Mouse (Mus musculus) liver, embryonic 13.5 days (tissue): Measurements from ENCODE around the gene Rbp3. TPM values are rescaled to one million over a fixed set of nuclear protein-coding genes. Genes with fewer than 3 reads are reported as not detected.
A peak's percentile ranks its signal among the peaks of the same experiment; 100 is the strongest.

Experiments
- ATAC-seq: fragments of 200-750 bp; cut with Nextera tagmentation; 2 replicates; pipeline ENCODE4 v1.8.0; 2017; ENCODE audit warnings: low read depth, mild to moderate bottlenecking, moderate number of reproducible peaks, moderate library complexity
- DNase-seq: peaks from one replicate; pipeline ENCODE4 v3.0.0; 2022
- H3K27ac ChIP-seq: fragments of 300-500 bp; sonication (generic); 2 replicates; pipeline ENCODE4 v1.5.1; 2015; ENCODE audit warnings: moderate library complexity, mild to moderate bottlenecking, inconsistent platforms
- H3K27me3 ChIP-seq: fragments of 300-500 bp; sonication (generic); 2 replicates; pipeline ENCODE4 v1.6.1; 2015; ENCODE audit warnings: mild to moderate bottlenecking, inconsistent platforms
- H3K36me3 ChIP-seq: fragments of 300-500 bp; sonication (generic); 2 replicates; pipeline ENCODE4 v1.6.1; 2015; ENCODE audit warnings: mild to moderate bottlenecking, inconsistent platforms
- H3K4me1 ChIP-seq: fragments of 300-500 bp; sonication (generic); replicated peaks from 2 replicates; pipeline ENCODE4 v1.6.1; 2015; ENCODE audit warnings: inconsistent platforms
- H3K4me2 ChIP-seq: fragments of 300-500 bp; sonication (generic); 2 replicates; pipeline ENCODE4 v1.6.1; 2015; ENCODE audit warnings: inconsistent platforms, mild to moderate bottlenecking, moderate library complexity
- H3K4me3 ChIP-seq: fragments of 300-500 bp; sonication (generic); replicated peaks from 2 replicates; pipeline ENCODE4 v1.5.1; 2015; ENCODE audit warnings: mild to moderate bottlenecking, inconsistent platforms
- H3K9ac ChIP-seq: fragments of 300-500 bp; sonication (generic); 2 replicates; pipeline ENCODE4 v1.6.1; 2015; ENCODE audit warnings: mild to moderate bottlenecking, inconsistent platforms
- H3K9me3 ChIP-seq: fragments of 300-500 bp; sonication (generic); replicated peaks from 2 replicates; pipeline ENCODE4 v1.6.1; 2016; ENCODE audit warnings: inconsistent platforms
- WGBS: fragments of 180-500 bp; shearing (Covaris S2); methylation state at CpG from one replicate; pipeline ENCODE4 v1.1.7; 2015; ENCODE audit not compliant: insufficient replicate concordance; 5-methylcytosine and 5-hydroxymethylcytosine counted together
- polyA plus RNA-seq: library from polyadenylated mRNA; unstranded; fragments of >200 nt; fragmentation: Nextera tagmentation; extraction: Ambion mirVana; gene quantifications from 2 replicates; pipeline ENCODE4 v1.2.1, GENCODE M21; 2015

The Rbp3 gene
- polyA plus RNA-seq, 1 experiment from 2014 or later, result 0.06 TPM

GRCm38 (mm10) chr14:33978604-33979059, 24.8 kb downstream of the Rbp3 start, which contains the start of gene Zfp488:
Gene Zfp488 (minus strand): TSS chr14:33978764.
- peaks cover 18% of the 10 kb centered on the region for H3K27me3 ChIP-seq
- WGBS, result 5% methylated on average over 25 of the region's 25 CpGs
- no peaks in the 10 kb centered on the region for H3K4me1 ChIP-seq
- H3K27ac ChIP-seq, result no peak within 1 kb of the TSS
- H3K36me3 ChIP-seq, result no peaks in the 10 kb centered on the region
- H3K9ac ChIP-seq, result no peak within 1 kb of the TSS
- no peak for ATAC-seq
- peak within 1 kb of the TSS; percentile 19; the same call in 1 of the 2 replicates for H3K4me3 ChIP-seq
- H3K9me3 ChIP-seq, result no peaks in the 10 kb centered on the region
- H3K4me2 ChIP-seq, result peak within 1 kb of the TSS; percentile 32
- DNase-seq, result no peak

- no peak for DNase-seq
- no peaks in the 10 kb centered on the region for H3K4me1 ChIP-seq
- H3K4me2 ChIP-seq, result no peak overlapping the region
- no peak for ATAC-seq
- no peak overlapping the region for H3K4me3 ChIP-seq
- no peaks in the 10 kb centered on the region for H3K27me3 ChIP-seq
- H3K9ac ChIP-seq, result no peak overlapping the region
- no peaks in the 10 kb centered on the region for H3K9me3 ChIP-seq
- no peaks in the 10 kb centered on the region for H3K36me3 ChIP-seq
- WGBS, result 55% methylated on average over 3 of the region's 3 CpGs
- no peak overlapping the region for H3K27ac ChIP-seq
Observed at GRCm38 (mm10) chr14:33989201-33989600, 35.4 kb downstream of the Rbp3 start.

GRCm38 (mm10) chr14:33991971-33992370, 38.2 kb downstream of the Rbp3 start:
- Histone ChIP-seq H3K9ac (no peak overlapping the region), H3K36me3 (no peaks in the 10 kb centered on the region), H3K27me3 (no peaks in the 10 kb centered on the region), H3K4me3 (no peak overlapping the region), H3K4me1 (no peaks in the 10 kb centered on the region), H3K27ac (no peak overlapping the region), H3K4me2 (no peak overlapping the region), H3K9me3 (no peaks in the 10 kb centered on the region)
- DNase-seq (no peak), ATAC-seq (no peak)
- 60% methylated on average over 4 of the region's 4 CpGs for WGBS

GRCm38 (mm10) chr14:33993051-33993450, 39.2 kb downstream of the Rbp3 start:
- Histone ChIP-seq H3K27me3 (no peaks in the 10 kb centered on the region), H3K4me1 (no peaks in the 10 kb centered on the region), H3K9ac (no peak overlapping the region), H3K27ac (no peak overlapping the region), H3K4me3 (no peak overlapping the region), H3K9me3 (no peaks in the 10 kb centered on the region), H3K4me2 (no peak overlapping the region), H3K36me3 (no peaks in the 10 kb centered on the region)
- DNase-seq, result no peak
- ATAC-seq, result no peak
- WGBS, result 63% methylated on average over 9 of the region's 9 CpGs

GRCm38 (mm10) chr14:33993521-33994289, 39.9 kb downstream of the Rbp3 start:
- no peaks in the 10 kb centered on the region for H3K9me3 ChIP-seq
- no peaks in the 10 kb centered on the region for H3K36me3 ChIP-seq
- H3K4me2 ChIP-seq, result no peak overlapping the region
- ATAC-seq, result no peak
- DNase-seq, result no peak
- no peak overlapping the region for H3K27ac ChIP-seq
- H3K27me3 ChIP-seq, result no peaks in the 10 kb centered on the region
- H3K9ac ChIP-seq, result no peak overlapping the region
- 63% methylated on average over 6 of the region's 6 CpGs for WGBS
- no peak overlapping the region for H3K4me3 ChIP-seq
- H3K4me1 ChIP-seq, result no peaks in the 10 kb centered on the region

GRCm38 (mm10) chr14:33997427-33997826, 43.6 kb downstream of the Rbp3 start:
- Histone ChIP-seq H3K36me3 (no peaks in the 10 kb centered on the region), H3K27me3 (no peaks in the 10 kb centered on the region), H3K9me3 (no peaks in the 10 kb centered on the region), H3K9ac (no peak overlapping the region), H3K4me1 (no peaks in the 10 kb centered on the region), H3K4me3 (no peak overlapping the region), H3K4me2 (no peak overlapping the region), H3K27ac (no peak overlapping the region)
- ATAC-seq (no peak), DNase-seq (no peak)
- WGBS, result 52% methylated on average over 6 of the region's 6 CpGs

- H3K9me3 ChIP-seq, result no peaks in the 10 kb centered on the region
- ATAC-seq (no peak), DNase-seq (no peak)
- no peaks in the 10 kb centered on the region for H3K36me3 ChIP-seq
- H3K4me3 ChIP-seq, result no peak overlapping the region
- H3K4me1 ChIP-seq, result no peaks in the 10 kb centered on the region
- no peak overlapping the region for H3K9ac ChIP-seq
- H3K27me3 ChIP-seq, result no peaks in the 10 kb centered on the region
- H3K4me2 ChIP-seq, result no peak overlapping the region
- no peak overlapping the region for H3K27ac ChIP-seq
Observed at GRCm38 (mm10) chr14:34000076-34000475, 46.3 kb downstream of the Rbp3 start.

- no peak overlapping the region for H3K4me3 ChIP-seq
- H3K9ac ChIP-seq, result no peak overlapping the region
- no peaks in the 10 kb centered on the region for H3K27me3 ChIP-seq
- no peak overlapping the region for H3K27ac ChIP-seq
- H3K9me3 ChIP-seq, result no peaks in the 10 kb centered on the region
- H3K4me2 ChIP-seq, result no peak overlapping the region
- DNase-seq, result no peak
- no peak for ATAC-seq
- H3K4me1 ChIP-seq, result no peaks in the 10 kb centered on the region
- no peaks in the 10 kb centered on the region for H3K36me3 ChIP-seq
Observed at GRCm38 (mm10) chr14:34001445-34001844, 47.6 kb downstream of the Rbp3 start.

- Histone ChIP-seq H3K9ac (no peak overlapping the region), H3K27ac (no peak overlapping the region), H3K4me3 (no peak overlapping the region), H3K27me3 (no peaks in the 10 kb centered on the region), H3K4me2 (no peak overlapping the region), H3K36me3 (no peaks in the 10 kb centered on the region), H3K4me1 (no peaks in the 10 kb centered on the region), H3K9me3 (no peaks in the 10 kb centered on the region)
- WGBS, result 58% methylated on average over 5 of the region's 5 CpGs
- ATAC-seq (no peak), DNase-seq (no peak)
Observed at GRCm38 (mm10) chr14:34002358-34002757, 48.6 kb downstream of the Rbp3 start.

Other genes starting within 250 kb of the Rbp3 start
- gene Gdf10, start 30.4 kb upstream of the Rbp3 start, polyA plus RNA-seq, result 5.6 and 6.8 TPM in 2 replicates
- gene Gdf2, start 13.0 kb upstream of the Rbp3 start, polyA plus RNA-seq, result 10.2 and 11.6 TPM in 2 replicates
- not detected in 2 replicates for gene Zfp488, start 24.8 kb downstream of the Rbp3 start, polyA plus RNA-seq
- gene Gm30083, start 61.2 kb downstream of the Rbp3 start, polyA plus RNA-seq, result not detected in 2 replicates
- not detected in 2 replicates for gene Gm5460, start 62.8 kb downstream of the Rbp3 start, polyA plus RNA-seq
- not detected in 2 replicates for gene Antxrl, start 98.7 kb downstream of the Rbp3 start, polyA plus RNA-seq
- 0.08 and 0.10 TPM in 2 replicates for gene Anxa8, start 132.0 kb downstream of the Rbp3 start, polyA plus RNA-seq
- not detected in 2 replicates for gene A630023A22Rik, start 148.8 kb downstream of the Rbp3 start, polyA plus RNA-seq
- gene Npy4r, start 198.5 kb downstream of the Rbp3 start, polyA plus RNA-seq, result not detected in 2 replicates
- 0.06 TPM in 2 replicates for gene Gprin2, start 247.7 kb downstream of the Rbp3 start, polyA plus RNA-seq